Mouse (Mus musculus) midbrain, embryonic 16.5 days (tissue): ENCODE data around the gene Crybb1. TPM values are rescaled to one million over a fixed set of nuclear protein-coding genes. Genes with fewer than 3 reads are reported as not detected.

Experiments used
- ATAC-seq: fragments of 200-750 bp; cut with Nextera tagmentation; 2 replicates; pipeline ENCODE4 v1.8.0; 2017; ENCODE audit warnings: moderate TSS enrichment
- H3K27ac ChIP-seq: fragments of 300-500 bp; sonication (generic); 2 replicates; pipeline ENCODE4 v1.5.1; 2014; ENCODE audit warnings: mild to moderate bottlenecking, low read length, mixed read lengths
- H3K27me3 ChIP-seq: fragments of 300-500 bp; sonication (generic); 2 replicates; pipeline ENCODE4 v1.6.1; 2014; ENCODE audit warnings: low read depth, low read length, mixed read lengths; ENCODE audit not compliant: control insufficient read depth, insufficient read depth
- H3K36me3 ChIP-seq: fragments of 300-500 bp; sonication (generic); 2 replicates; pipeline ENCODE4 v1.6.1; 2014; ENCODE audit warnings: mild to moderate bottlenecking, low read length, moderate library complexity, mixed read lengths; ENCODE audit not compliant: control insufficient read depth, insufficient read depth
- H3K4me1 ChIP-seq: fragments of 300-500 bp; sonication (generic); 2 replicates; pipeline ENCODE4 v1.6.1; 2014; ENCODE audit warnings: mild to moderate bottlenecking, low read length, mixed read lengths; ENCODE audit not compliant: control insufficient read depth, insufficient read depth
- H3K4me2 ChIP-seq: fragments of 300-500 bp; sonication (generic); 2 replicates; pipeline ENCODE4 v1.6.1; 2014; ENCODE audit warnings: mild to moderate bottlenecking, low read length, mixed read lengths
- H3K4me3 ChIP-seq: fragments of 300-500 bp; sonication (generic); 2 replicates; pipeline ENCODE4 v1.5.1; 2014; ENCODE audit warnings: low read depth, mild to moderate bottlenecking, low read length, moderate library complexity, mixed read lengths
- H3K9ac ChIP-seq: fragments of 300-500 bp; sonication (generic); 2 replicates; pipeline ENCODE4 v1.6.1; 2014; ENCODE audit warnings: low read depth, low read length, mixed read lengths
- H3K9me3 ChIP-seq: fragments of 300-500 bp; sonication (generic); replicated peaks from 2 replicates; pipeline ENCODE4 v1.6.1; 2014; ENCODE audit warnings: mild to moderate bottlenecking, low read length, mixed read lengths; ENCODE audit not compliant: control insufficient read depth, poor library complexity, severe bottlenecking
- WGBS: fragments of 180-500 bp; shearing (Covaris S2); extraction: QIAGEN DNeasy Blood & Tissue Kit; methylation state at CpG from one replicate; pipeline ENCODE4 v1.1.7; 2014; 5-methylcytosine and 5-hydroxymethylcytosine counted together
- polyA plus RNA-seq: library from polyadenylated mRNA; unstranded; fragments of >200 nt; fragmentation: Nextera tagmentation; extraction: Ambion mirVana; gene quantifications from 2 replicates; pipeline ENCODE4 v1.2.1, GENCODE M21; 2015

Crybb1 gene
- polyA plus RNA-seq, 1 experiment from 2014 or later: 5.8 TPM

GRCm38 (mm10) chr5:112317328-112317727 lies 61.7 kb downstream of the Crybb1 start:
- H3K4me2 ChIP-seq: no peak overlapping the region
- ATAC-seq: no peak
- no peaks in the 10 kb centered on the region for H3K27me3 ChIP-seq
- no peak overlapping the region for H3K4me3 ChIP-seq
- WGBS: 68% methylated on average over 5 of the region's 5 CpGs
- H3K27ac ChIP-seq: no peak overlapping the region
- peaks cover 8% of the 10 kb centered on the region; the same call in 1 of the 2 replicates for H3K4me1 ChIP-seq
- no peaks in the 10 kb centered on the region for H3K9me3 ChIP-seq
- H3K9ac ChIP-seq: no peak overlapping the region
- H3K36me3 ChIP-seq: peaks cover 6% of the 10 kb centered on the region

Other genes with a start within 250 kb of the Crybb1 start
- gene Cryba4, start 3.3 kb upstream of the Crybb1 start, polyA plus RNA-seq: 1.0 and 1.6 TPM in 2 replicates
- gene Tpst2, start 20.9 kb downstream of the Crybb1 start, polyA plus RNA-seq: 26.2 and 34.5 TPM in 2 replicates
- gene Tfip11, start 70.5 kb downstream of the Crybb1 start, polyA plus RNA-seq: 37.0 and 37.2 TPM in 2 replicates
- gene Srrd, start 87.2 kb downstream of the Crybb1 start, polyA plus RNA-seq: 51.7 and 56.8 TPM in 2 replicates
- 41.8 and 45.6 TPM in 2 replicates for gene Hps4, start 87.3 kb downstream of the Crybb1 start, polyA plus RNA-seq
- 0.17 and 0.29 TPM in 2 replicates for gene Gm6583, start 100.2 kb downstream of the Crybb1 start, polyA plus RNA-seq
- 58.8 and 66.2 TPM in 2 replicates for gene Asphd2, start 139.1 kb downstream of the Crybb1 start, polyA plus RNA-seq
- gene Gm6588, start 193.6 kb downstream of the Crybb1 start, polyA plus RNA-seq: 1.0 and 1.6 TPM in 2 replicates